ENCODE assay signal across 8 mouse cellular contexts in the genomic region with DNA sequence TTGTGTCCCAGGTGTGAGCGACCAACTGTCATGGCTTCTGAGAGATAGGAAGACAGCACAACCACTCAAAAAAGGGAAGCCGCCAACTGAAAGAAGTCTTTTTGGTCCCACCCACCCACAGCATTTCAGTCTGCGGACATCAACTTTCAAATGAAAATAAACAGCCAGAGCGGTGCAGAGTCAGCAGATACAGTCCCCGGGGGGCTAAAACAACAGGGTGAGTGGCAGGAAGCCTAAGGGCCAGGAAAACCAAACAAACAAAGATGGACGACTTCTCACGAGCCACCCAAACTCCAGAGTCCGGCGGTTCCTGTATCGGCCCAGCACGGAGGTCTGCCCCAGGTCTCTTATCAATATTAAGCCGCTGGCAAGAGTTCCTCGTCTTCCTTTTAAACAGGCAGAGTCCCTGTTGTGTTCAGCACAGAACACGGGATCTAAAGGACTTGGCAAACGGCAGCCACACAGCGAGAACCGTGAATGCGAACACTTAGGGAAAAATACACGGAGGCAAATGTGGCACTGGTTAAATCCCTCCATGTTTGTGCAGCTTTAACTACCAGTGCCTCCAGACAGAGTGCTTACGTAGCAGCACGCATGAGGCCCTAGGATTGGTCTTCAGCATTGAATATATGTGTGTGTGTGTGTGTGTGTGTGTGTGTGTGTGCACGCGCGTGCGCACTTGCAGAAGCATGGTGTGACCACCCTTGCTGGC. TPM values are rescaled to one million over a fixed set of nuclear protein-coding genes. Genes with fewer than 3 reads are reported as not detected.
DNase-seq lines count a peak whose midpoint lies in the region; ATAC-seq and TF ChIP-seq lines count a peak whose summit lies in the region.

No protein-coding gene starts in this region.

- no peak overlapping the region for H3K4me3 ChIP-seq in hindbrain, embryonic 10.5 days
- H3K4me3 ChIP-seq in hindbrain, embryonic 14.5 days (replicated peaks; ENCODE audit: low read length), result no peak overlapping the region
- H3K4me3 ChIP-seq in kidney, postnatal 0 days (replicated peaks; ENCODE audit: low read depth, low read length), result 0 out of 2 replicates have a peak overlapping the region, but pooled peaks have one; percentile 6

- H3K36me3 ChIP-seq in hindbrain, embryonic 10.5 days, result no peaks in the 10 kb centered on the region
- no peaks in the 10 kb centered on the region for H3K36me3 ChIP-seq in hindbrain, embryonic 14.5 days (replicated peaks; ENCODE audit: control insufficient read depth, insufficient read depth)
- H3K36me3 ChIP-seq in kidney, postnatal 0 days (ENCODE audit: insufficient read depth, low read length), result no peaks in the 10 kb centered on the region

- H3K9ac ChIP-seq in hindbrain, embryonic 14.5 days, result no peak overlapping the region
- peak overlapping the region; percentile 42; the same call in 1 of the 2 replicates for H3K9ac ChIP-seq in kidney, postnatal 0 days (ENCODE audit: low read depth, low read length)

- peaks cover 30% of the 10 kb centered on the region for H3K4me1 ChIP-seq in hindbrain, embryonic 10.5 days (replicated peaks)
- H3K4me1 ChIP-seq in hindbrain, embryonic 14.5 days (replicated peaks; ENCODE audit: control insufficient read depth, insufficient read depth, low read length), result no peaks in the 10 kb centered on the region; the same call in 1 of the 2 replicates
- H3K4me1 ChIP-seq in kidney, postnatal 0 days (replicated peaks; ENCODE audit: insufficient read depth, low read length), result peaks cover 16% of the 10 kb centered on the region; the same call in 1 of the 2 replicates

- no peaks in the 10 kb centered on the region for H3K9me3 ChIP-seq in hindbrain, embryonic 10.5 days
- H3K9me3 ChIP-seq in hindbrain, embryonic 14.5 days (ENCODE audit: control insufficient read depth, low read length), result no peaks in the 10 kb centered on the region
- H3K9me3 ChIP-seq in kidney, postnatal 0 days (replicated peaks; ENCODE audit: low read length), result no peaks in the 10 kb centered on the region

- DNase-seq in hindbrain, embryonic 10.5 days (ENCODE audit: low spot score), result peak; percentile 46
- DNase-seq in hindbrain, embryonic 14.5 days (ENCODE audit: low spot score), result no peak
- DNase-seq in heart, adult 9 months (ENCODE audit: low spot score in 2 of 2), result peak; percentile 7 to 13
- peak; percentile 52 for DNase-seq in kidney, postnatal 0 days (ENCODE audit: low spot score)
- no peak for DNase-seq in cerebellum, adult 11 months
- no peak for DNase-seq in right cerebral cortex, postnatal 14 days
- no peak for DNase-seq in right cerebral cortex, postnatal 4 days

- H3K4me2 ChIP-seq in hindbrain, embryonic 14.5 days (replicated peaks), result no peak overlapping the region
- peak overlapping the region; percentile 38 for H3K4me2 ChIP-seq in kidney, postnatal 0 days (ENCODE audit: low read length)

- TF ChIP-seq CTCF in kidney, postnatal 0 days (IDR thresholded peaks at IDR 0.05; ENCODE audit: low read depth), result no peak

- WGBS in hindbrain, embryonic 10.5 days, result 60% methylated on average over 25 of the region's 25 CpGs
- WGBS in hindbrain, embryonic 14.5 days, result 69% methylated on average over 25 of the region's 25 CpGs
- 50% methylated on average over 25 of the region's 25 CpGs for WGBS in kidney, postnatal 0 days

- H3K27me3 ChIP-seq in hindbrain, embryonic 10.5 days (ENCODE audit: insufficient read depth, poor library complexity, severe bottlenecking), result no peaks in the 10 kb centered on the region
- H3K27me3 ChIP-seq in hindbrain, embryonic 14.5 days (ENCODE audit: control insufficient read depth, insufficient read depth, low read length), result no peaks in the 10 kb centered on the region
- H3K27me3 ChIP-seq in kidney, postnatal 0 days (ENCODE audit: insufficient read depth, low read length), result no peaks in the 10 kb centered on the region

- peak overlapping the region; percentile 57; the same call in 1 of the 2 replicates for H3K27ac ChIP-seq in hindbrain, embryonic 10.5 days
- H3K27ac ChIP-seq in hindbrain, embryonic 14.5 days, result no peak overlapping the region
- peak overlapping the region; percentile 25; the same call in 1 of the 2 replicates for H3K27ac ChIP-seq in kidney, postnatal 0 days

- ATAC-seq in hindbrain, embryonic 14.5 days (ENCODE audit: low FRiP score), result no peak
- no peak for ATAC-seq in kidney, postnatal 0 days (replicated peaks; ENCODE audit: low FRiP score, low read depth)
- peak; percentile 47 for ATAC-seq in megakaryocyte progenitor cell, adult 5-6 weeks (replicated peaks; ENCODE audit: poor library complexity)

RNA-seq across cellular contexts. Expression of a gene that starts 53.4 kb away (rescaled TPM):
- polyA plus RNA-seq in hindbrain, embryonic 10.5 days (2016; fragmentation: Nextera tagmentation; extraction: Ambion mirVana), result 7.7 and 9.6 TPM in 2 replicates
- polyA plus RNA-seq in hindbrain, embryonic 14.5 days (2014; fragmentation: Nextera tagmentation; extraction: Ambion mirVana), result 10.3 and 13.5 TPM in 2 replicates
- polyA plus RNA-seq in kidney, postnatal 0 days (2015; fragmentation: Nextera tagmentation; extraction: Ambion mirVana), result 100 and 105 TPM in 2 replicates
- 21.8 and 22.8 TPM in 2 replicates for total RNA-seq in megakaryocyte progenitor cell, adult 5-6 weeks (2015)
- total RNA-seq in megakaryocyte progenitor cell, adult 5-6 weeks (2017), result 18.2 and 23.0 TPM in 2 replicates

Comparison
In these comparisons a context has a peak if more than half of its experiments do, and no peak if none do; other contexts are left out.
1. DNase-seq: peak in hindbrain, embryonic 10.5 days (single experiment), heart, adult 9 months (2 of 2) and kidney, postnatal 0 days (single experiment); none in hindbrain, embryonic 14.5 days (single experiment), cerebellum, adult 11 months (single experiment), right cerebral cortex, postnatal 14 days (single experiment) and right cerebral cortex, postnatal 4 days (single experiment).